Mouse (Mus musculus): Measurements from ENCODE around the gene Rpa3. TPM values are rescaled to one million over a fixed set of nuclear protein-coding genes. Genes with fewer than 3 reads are reported as not detected.

Gene Rpa3
- 10 to 100 TPM; 18.6 to 21.3 TPM for total RNA-seq (2023)

DNA sequence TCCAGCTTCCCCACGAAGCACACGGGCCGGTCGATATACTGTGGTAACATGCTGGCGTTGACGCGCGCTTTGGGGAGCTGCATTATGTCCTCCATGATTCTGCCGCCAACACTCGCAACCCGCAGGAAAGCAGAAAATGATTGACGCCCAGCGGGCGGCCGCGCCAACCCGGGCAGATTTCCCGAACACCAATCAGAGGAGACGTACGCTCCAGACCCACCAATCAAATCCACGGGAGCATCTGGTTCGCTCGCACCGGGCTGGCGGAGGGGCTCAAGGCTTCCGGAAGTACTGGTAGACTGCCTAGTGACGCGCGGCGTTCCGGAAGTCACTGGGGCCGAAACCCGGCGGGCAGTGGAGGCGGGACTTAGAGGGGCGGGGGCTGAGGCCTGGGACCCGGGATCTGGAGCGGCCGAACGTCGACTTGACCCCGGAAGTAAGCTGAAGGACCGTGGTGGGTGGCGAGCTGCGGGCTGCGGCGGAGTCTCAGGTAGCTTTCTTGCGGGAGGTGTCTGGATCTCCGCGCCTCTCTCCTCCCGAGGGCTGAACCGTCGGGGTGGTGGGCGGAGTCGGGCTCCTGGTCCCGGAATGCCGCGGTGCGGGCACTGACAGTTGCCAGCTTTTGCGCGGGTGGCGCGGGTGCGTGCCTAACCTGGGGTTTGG, at the start of gene Rpa3, which contains the start of the genes Umad1 and Gm45062:
Rpa3 (minus strand) TSS at position 170 of the 663 bp plus-strand sequence.
Umad1 (plus strand) TSS at position 285 of the 663 bp plus-strand sequence.
Gm45062 (plus strand) TSS at position 447 of the 663 bp plus-strand sequence.

GRCm38 (mm10) chr6:8209047-8209865, 49.7 kb downstream of the Rpa3 start, which contains the start of gene Mios:
TSS of gene Mios (plus strand) at chr6:8209222.

Other genes with a start within 250 kb of the Rpa3 start
- gene Col28a1, start 66.6 kb downstream of the Rpa3 start, total RNA-seq (2023), result not detected
- 10 to 100 TPM in 1 of 2 experiments, 1 to 10 TPM in 1; 9.3 to 11.4 TPM for gene Mios, start 50.0 kb downstream of the Rpa3 start, total RNA-seq (2023)
- gene Umad1, start 115 bp upstream of the Rpa3 start, total RNA-seq (2023), result 10 to 100 TPM; 18.2 to 20.4 TPM
- gene Gm45062, start 277 bp upstream of the Rpa3 start, total RNA-seq (2023), result not detected

All from neutrophil, adult 59 days (primary cell).